ENCODE assay signal across 21 mouse cellular contexts in the genomic region with DNA sequence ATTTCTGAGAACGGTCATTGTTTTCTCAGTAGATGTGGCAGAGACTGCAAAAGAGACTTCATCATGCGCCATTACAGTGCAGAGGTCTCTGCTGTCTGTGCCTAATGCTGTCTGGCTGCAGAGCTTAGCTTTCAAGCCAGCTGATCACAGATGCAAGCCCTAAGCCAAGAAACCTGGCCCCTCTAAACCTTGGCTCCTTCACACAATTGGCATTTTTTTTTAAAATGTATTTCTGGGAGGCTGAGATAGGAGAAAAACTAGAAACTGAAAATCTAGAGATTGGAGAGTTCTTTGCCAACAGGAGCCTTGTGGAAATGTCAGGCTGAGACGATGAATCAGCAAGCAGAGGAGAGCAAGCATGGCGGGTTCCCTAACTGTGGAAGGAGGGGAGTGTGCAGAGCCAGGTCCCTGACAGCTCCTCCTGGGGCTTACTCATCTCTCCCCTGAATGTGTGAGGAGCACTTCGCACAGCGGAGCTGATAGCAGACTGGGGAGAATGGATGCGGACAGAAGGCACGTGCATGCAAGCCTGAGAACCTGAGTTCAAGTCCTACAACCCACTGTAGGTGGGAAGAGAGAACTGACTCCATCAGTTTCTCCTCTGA. TPM values are rescaled to one million over a fixed set of nuclear protein-coding genes. Genes with fewer than 3 reads are reported as not detected.
DNase-seq lines count a peak whose midpoint lies in the region; ATAC-seq lines count a peak whose summit lies in the region.
"Had no signal": no experiment of that assay in that cellular context is flagged by ENCODE, and none has a peak within 500 bp of the region (broad histone marks: within the 10 kb centered on the region; RNA-seq: fewer than 3 reads in every experiment).

No protein-coding gene starts in this region.

- no peaks in the 10 kb centered on the region for H3K27me3 ChIP-seq in forebrain, embryonic 15.5 days
- H3K27me3 ChIP-seq in forebrain, embryonic 12.5 days: no peaks in the 10 kb centered on the region
- H3K27me3 ChIP-seq in forebrain, embryonic 16.5 days (replicated peaks; ENCODE audit: control insufficient read depth, insufficient read depth, low read length): no peaks in the 10 kb centered on the region
- H3K27me3 ChIP-seq in intestine, embryonic 16.5 days (replicated peaks; ENCODE audit: control insufficient read depth, insufficient read depth, low read length): no peaks in the 10 kb centered on the region
- H3K27me3 ChIP-seq: embryonic facial prominence, embryonic 12.5 days; limb, embryonic 13.5 days; neural tube, embryonic 13.5 days had no signal

- H3K27ac ChIP-seq in forebrain, embryonic 15.5 days (replicated peaks): peak overlapping the region; percentile 47
- no peak overlapping the region for H3K27ac ChIP-seq in forebrain, embryonic 12.5 days
- H3K27ac ChIP-seq in forebrain, embryonic 16.5 days (ENCODE audit: low read length): no peak overlapping the region
- no peak overlapping the region for H3K27ac ChIP-seq in intestine, embryonic 16.5 days (ENCODE audit: low read length)
- H3K27ac ChIP-seq: embryonic facial prominence, embryonic 12.5 days; heart, embryonic 10.5 days; hindbrain, embryonic 10.5 days; limb, embryonic 13.5 days; macrophage; neural tube, embryonic 13.5 days had no signal

- no peaks in the 10 kb centered on the region for H3K4me1 ChIP-seq in forebrain, embryonic 15.5 days
- H3K4me1 ChIP-seq in forebrain, embryonic 12.5 days: 0 out of 2 replicates have a peak, but pooled peaks cover 4% of the 10 kb centered on the region
- 0 out of 2 replicates have a peak, but pooled peaks cover 3% of the 10 kb centered on the region for H3K4me1 ChIP-seq in forebrain, embryonic 16.5 days (replicated peaks; ENCODE audit: control insufficient read depth, insufficient read depth, low read length)
- H3K4me1 ChIP-seq in intestine, embryonic 16.5 days (ENCODE audit: control insufficient read depth, insufficient read depth, low read length): peaks cover 2% of the 10 kb centered on the region; the same call in 1 of the 2 replicates
- H3K4me1 ChIP-seq: heart, embryonic 10.5 days; neural tube, embryonic 13.5 days had no signal

- peak; percentile 81; the same call in 1 of the 2 replicates for ATAC-seq in forebrain, embryonic 15.5 days (replicated peaks)
- ATAC-seq in forebrain, embryonic 12.5 days (ENCODE audit: low FRiP score): no peak
- ATAC-seq in forebrain, embryonic 16.5 days: peak; percentile 89
- ATAC-seq in megakaryocyte progenitor cell, adult 5-6 weeks (replicated peaks; ENCODE audit: poor library complexity): 0 out of 2 replicates have a peak, but pooled peaks have one; percentile 31
- ATAC-seq in intestine, embryonic 16.5 days: no peak
- ATAC-seq: CD4-positive, CD25-positive, alpha-beta regulatory T cell, adult 4 months; intestine, postnatal 0 days; liver, postnatal 0 days had no signal

- H3K9me3 ChIP-seq in forebrain, embryonic 15.5 days: no peaks in the 10 kb centered on the region
- no peaks in the 10 kb centered on the region for H3K9me3 ChIP-seq in forebrain, embryonic 12.5 days
- H3K9me3 ChIP-seq in forebrain, embryonic 16.5 days (ENCODE audit: control insufficient read depth, low read length): no peaks in the 10 kb centered on the region
- H3K9me3 ChIP-seq in intestine, embryonic 16.5 days (ENCODE audit: control insufficient read depth, low read length): no peaks in the 10 kb centered on the region
- H3K9me3 ChIP-seq: embryonic facial prominence, embryonic 12.5 days; heart, embryonic 10.5 days; hindbrain, embryonic 10.5 days; limb, embryonic 13.5 days; neural tube, embryonic 13.5 days had no signal

- H3K9ac ChIP-seq in forebrain, embryonic 15.5 days (replicated peaks): no peak overlapping the region
- H3K9ac ChIP-seq in forebrain, embryonic 12.5 days: no peak overlapping the region
- no peak overlapping the region for H3K9ac ChIP-seq in forebrain, embryonic 16.5 days (replicated peaks; ENCODE audit: low read depth, low read length)
- no peak overlapping the region for H3K9ac ChIP-seq in intestine, embryonic 16.5 days (ENCODE audit: low read depth, low read length)
- H3K9ac ChIP-seq: embryonic facial prominence, embryonic 12.5 days; limb, embryonic 13.5 days; liver, postnatal 0 days; neural tube, embryonic 13.5 days had no signal

- H3K36me3 ChIP-seq in forebrain, embryonic 15.5 days: no peaks in the 10 kb centered on the region
- H3K36me3 ChIP-seq in forebrain, embryonic 12.5 days (replicated peaks): no peaks in the 10 kb centered on the region
- no peaks in the 10 kb centered on the region for H3K36me3 ChIP-seq in forebrain, embryonic 16.5 days (ENCODE audit: control insufficient read depth, insufficient read depth)
- no peaks in the 10 kb centered on the region for H3K36me3 ChIP-seq in intestine, embryonic 16.5 days (ENCODE audit: control insufficient read depth, insufficient read depth, low read length)
- H3K36me3 ChIP-seq: embryonic facial prominence, embryonic 12.5 days; heart, embryonic 10.5 days; hindbrain, embryonic 10.5 days; limb, embryonic 13.5 days; neural tube, embryonic 13.5 days had no signal

- 74% methylated on average over 8 of the region's 8 CpGs for WGBS in forebrain, embryonic 15.5 days
- 86% methylated on average over 8 of the region's 8 CpGs for WGBS in forebrain, embryonic 12.5 days
- WGBS in forebrain, embryonic 16.5 days: 69% methylated on average over 8 of the region's 8 CpGs
- WGBS in intestine, embryonic 16.5 days: 82% methylated on average over 8 of the region's 8 CpGs

- DNase-seq in adrenal gland, postnatal 36 days: peak; percentile 18 to 19
- no peak for DNase-seq in thymus, postnatal 4 days
- no peak for DNase-seq in spleen, postnatal 10 days (ENCODE audit: low spot score in 2 of 2)
- DNase-seq: cerebellum, adult 8-10 months; kidney, postnatal 25 days; liver, postnatal 0 days had no signal

- no peak overlapping the region for H3K4me2 ChIP-seq in forebrain, embryonic 15.5 days (replicated peaks)
- H3K4me2 ChIP-seq in forebrain, embryonic 12.5 days: no peak overlapping the region
- no peak overlapping the region for H3K4me2 ChIP-seq in forebrain, embryonic 16.5 days (ENCODE audit: low read length)
- H3K4me2 ChIP-seq in intestine, embryonic 16.5 days (ENCODE audit: low read depth, low read length): no peak overlapping the region
- H3K4me2 ChIP-seq: embryonic facial prominence, embryonic 12.5 days; limb, embryonic 13.5 days; neural tube, embryonic 13.5 days had no signal

- no peak overlapping the region for H3K4me3 ChIP-seq in forebrain, embryonic 15.5 days
- no peak overlapping the region for H3K4me3 ChIP-seq in forebrain, embryonic 12.5 days (replicated peaks)
- H3K4me3 ChIP-seq in forebrain, embryonic 16.5 days (replicated peaks; ENCODE audit: low read length): no peak overlapping the region
- no peak overlapping the region for H3K4me3 ChIP-seq in intestine, embryonic 16.5 days (ENCODE audit: low read length)
- H3K4me3 ChIP-seq: embryonic facial prominence, embryonic 12.5 days; heart, embryonic 10.5 days; hindbrain, embryonic 10.5 days; limb, embryonic 13.5 days; neural tube, embryonic 13.5 days had no signal

RNA-seq across cellular contexts. Expression of gene Mas1, which starts 18.1 kb away (rescaled TPM):
- polyA plus RNA-seq in forebrain, embryonic 15.5 days (2015; fragmentation: Nextera tagmentation; extraction: Ambion mirVana): 0.23 and 0.28 TPM in 2 replicates
- 0.38 TPM in 1 of 2 replicates, not detected in the other for polyA plus RNA-seq in forebrain, embryonic 12.5 days (2016; fragmentation: Nextera tagmentation; extraction: Ambion mirVana)
- total RNA-seq in adrenal gland, postnatal 36 days (2021): not detected
- polyA plus RNA-seq in forebrain, embryonic 16.5 days (2015; fragmentation: Nextera tagmentation; extraction: Ambion mirVana): 0.43 and 0.50 TPM in 2 replicates
- total RNA-seq in megakaryocyte progenitor cell, adult 5-6 weeks (2015): not detected in 2 replicates
- total RNA-seq in megakaryocyte progenitor cell, adult 5-6 weeks (2017): not detected in 2 replicates
- polyA plus RNA-seq in intestine, embryonic 16.5 days (2015; fragmentation: Nextera tagmentation; extraction: Ambion mirVana): 0.28 and 0.78 TPM in 2 replicates
- total RNA-seq: midbrain, postnatal 0 days had no signal
- polyA plus RNA-seq: macrophage had no signal

RNA-seq across cellular contexts. Expression of gene Mrgprh, which starts 26.0 kb away (rescaled TPM):
- not detected in 2 replicates for polyA plus RNA-seq in forebrain, embryonic 15.5 days (2015; fragmentation: Nextera tagmentation; extraction: Ambion mirVana)
- not detected in 2 replicates for polyA plus RNA-seq in forebrain, embryonic 12.5 days (2016; fragmentation: Nextera tagmentation; extraction: Ambion mirVana)
- under 1 TPM; 0.17 to 0.20 TPM for total RNA-seq in adrenal gland, postnatal 36 days (2021)
- polyA plus RNA-seq in forebrain, embryonic 16.5 days (2015; fragmentation: Nextera tagmentation; extraction: Ambion mirVana): not detected in 2 replicates
- not detected in 2 replicates for total RNA-seq in megakaryocyte progenitor cell, adult 5-6 weeks (2015)
- total RNA-seq in megakaryocyte progenitor cell, adult 5-6 weeks (2017): not detected in 2 replicates
- polyA plus RNA-seq in intestine, embryonic 16.5 days (2015; fragmentation: Nextera tagmentation; extraction: Ambion mirVana): not detected in 2 replicates
- total RNA-seq: midbrain, postnatal 0 days had no signal
- polyA plus RNA-seq: CD4-positive, CD25-positive, alpha-beta regulatory T cell, adult 4 months; heart, embryonic 10.5 days; hindbrain, embryonic 10.5 days; intestine, postnatal 0 days; liver, postnatal 0 days; macrophage; midbrain, postnatal 0 days; neural tube, embryonic 13.5 days; stomach, embryonic 14.5 days had no signal

Comparison
In these comparisons a context has a peak if more than half of its experiments do, and no peak if none do; other contexts are left out.
1. ATAC-seq: peak in forebrain, embryonic 15.5 days (single experiment), forebrain, embryonic 16.5 days (single experiment) and megakaryocyte progenitor cell, adult 5-6 weeks (single experiment); none in forebrain, embryonic 12.5 days (single experiment) and intestine, embryonic 16.5 days (single experiment).
2. DNase-seq: peak in adrenal gland, postnatal 36 days (2 of 2); none in thymus, postnatal 4 days (single experiment) and spleen, postnatal 10 days (0 of 2).